Mouse (Mus musculus) intestine, embryonic 16.5 days (tissue): ENCODE data around the gene Cass4. TPM values are rescaled to one million over a fixed set of nuclear protein-coding genes. Genes with fewer than 3 reads are reported as not detected.

Source experiments
- ATAC-seq: fragments of 200-750 bp; cut with Nextera tagmentation; 2 replicates; pipeline ENCODE4 v1.8.0; 2017; ENCODE audit warnings: moderate TSS enrichment, moderate library complexity
- H3K27ac ChIP-seq: fragments of 300-500 bp; sonication (generic); 2 replicates; pipeline ENCODE4 v1.5.1; 2014; ENCODE audit warnings: mild to moderate bottlenecking, low read length
- H3K27me3 ChIP-seq: fragments of 300-500 bp; sonication (generic); replicated peaks from 2 replicates; pipeline ENCODE4 v1.6.1; 2014; ENCODE audit warnings: low read length, control low read depth, mixed read lengths; ENCODE audit not compliant: control insufficient read depth, insufficient read depth
- H3K36me3 ChIP-seq: fragments of 300-500 bp; sonication (generic); 2 replicates; pipeline ENCODE4 v1.6.1; 2014; ENCODE audit warnings: low read length, control low read depth; ENCODE audit not compliant: control insufficient read depth, insufficient read depth
- H3K4me1 ChIP-seq: fragments of 300-500 bp; sonication (generic); 2 replicates; pipeline ENCODE4 v1.6.1; 2014; ENCODE audit warnings: low read length, control low read depth, mixed read lengths; ENCODE audit not compliant: control insufficient read depth, insufficient read depth
- H3K4me2 ChIP-seq: fragments of 300-500 bp; sonication (generic); 2 replicates; pipeline ENCODE4 v1.6.1; 2014; ENCODE audit warnings: low read depth, low read length, control low read depth
- H3K4me3 ChIP-seq: fragments of 300-500 bp; sonication (generic); 2 replicates; pipeline ENCODE4 v1.5.1; 2014; ENCODE audit warnings: mild to moderate bottlenecking, low read length
- H3K9ac ChIP-seq: fragments of 300-500 bp; sonication (generic); 2 replicates; pipeline ENCODE4 v1.6.1; 2014; ENCODE audit warnings: low read depth, low read length
- H3K9me3 ChIP-seq: fragments of 300-500 bp; sonication (generic); 2 replicates; pipeline ENCODE4 v1.6.1; 2016; ENCODE audit warnings: low read length, control low read depth; ENCODE audit not compliant: control insufficient read depth
- WGBS: fragments of 180-500 bp; shearing (Covaris S2); extraction: QIAGEN DNeasy Blood & Tissue Kit; methylation state at CpG from one replicate; pipeline ENCODE4 v1.1.7; 2014; 5-methylcytosine and 5-hydroxymethylcytosine counted together
- polyA plus RNA-seq: library from polyadenylated mRNA; unstranded; fragments of >200 nt; fragmentation: Nextera tagmentation; extraction: Ambion mirVana; gene quantifications from 2 replicates; pipeline ENCODE4 v1.2.1, GENCODE M21; 2015

Gene Cass4
- 0.17 and 0.21 TPM in 2 replicates for polyA plus RNA-seq

- WGBS = 34% methylated on average over 13 of the region's 13 CpGs
These were observed at the start of gene Cass4 for GRCm38 (mm10) chr2:172393391-172394051. Cass4 (plus strand) TSS chr2:172393794.

GRCm38 (mm10) chr2:172344669-172345068, 48.9 kb upstream of the Cass4 start:
- no peaks in the 10 kb centered on the region for H3K36me3 ChIP-seq
- H3K4me1 ChIP-seq = peaks cover 16% of the 10 kb centered on the region
- peak overlapping the region; percentile 15; the same call in 1 of the 2 replicates for H3K4me3 ChIP-seq
- H3K27me3 ChIP-seq = no peaks in the 10 kb centered on the region
- H3K27ac ChIP-seq = peak overlapping the region; percentile 20; the same call in 1 of the 2 replicates
- no peaks in the 10 kb centered on the region for H3K9me3 ChIP-seq
- H3K9ac ChIP-seq = no peak overlapping the region
- 35% methylated on average over 5 of the region's 5 CpGs for WGBS
- peak overlapping the region; percentile 42 for H3K4me2 ChIP-seq
- ATAC-seq = no peak

More at GRCm38 (mm10) chr2:172393391-172394051, at the start of gene Cass4:
- H3K36me3 ChIP-seq = no peaks in the 10 kb centered on the region
- no peaks in the 10 kb centered on the region for H3K27me3 ChIP-seq
- no peak; the same call in 1 of the 2 replicates for ATAC-seq
- no peak within 1 kb of the TSS for H3K4me3 ChIP-seq
- no peak within 1 kb of the TSS for H3K27ac ChIP-seq
- peak within 1 kb of the TSS; percentile 28 for H3K4me2 ChIP-seq
- no peak within 1 kb of the TSS for H3K9ac ChIP-seq
- no peaks in the 10 kb centered on the region for H3K4me1 ChIP-seq
- H3K9me3 ChIP-seq = no peaks in the 10 kb centered on the region

GRCm38 (mm10) chr2:172345258-172345738, 48.3 kb upstream of the Cass4 start, which contains the start of gene Fam210b:
Fam210b (plus strand) TSS chr2:172345565.
- H3K4me3 ChIP-seq = peak within 1 kb of the TSS; percentile 59
- no peaks in the 10 kb centered on the region for H3K36me3 ChIP-seq
- H3K9ac ChIP-seq = peak within 1 kb of the TSS; percentile 69
- peak within 1 kb of the TSS; percentile 90 for H3K4me2 ChIP-seq
- under 1% methylated on average over 34 of the region's 35 CpGs for WGBS
- H3K9me3 ChIP-seq = no peaks in the 10 kb centered on the region
- peaks cover 16% of the 10 kb centered on the region for H3K4me1 ChIP-seq
- peak; percentile 96 for ATAC-seq
- H3K27ac ChIP-seq = peak within 1 kb of the TSS; percentile 20; the same call in 1 of the 2 replicates
- H3K27me3 ChIP-seq = no peaks in the 10 kb centered on the region

- H3K27ac ChIP-seq = no peak overlapping the region
- ATAC-seq = peak; percentile 3
These were observed 47.3 kb upstream of the Cass4 start for GRCm38 (mm10) chr2:172346034-172346929.

GRCm38 (mm10) chr2:172346933-172347611, 46.5 kb upstream of the Cass4 start:
- Histone ChIP-seq H3K4me2 (peak overlapping the region; percentile 90; the same call in 1 of the 2 replicates), H3K9ac (no peak overlapping the region), H3K27ac (no peak overlapping the region), H3K4me1 (peaks cover 16% of the 10 kb centered on the region), H3K36me3 (no peaks in the 10 kb centered on the region), H3K4me3 (no peak overlapping the region; the same call in 1 of the 2 replicates), H3K27me3 (no peaks in the 10 kb centered on the region), H3K9me3 (no peaks in the 10 kb centered on the region)
- 69% methylated on average over 8 of the region's 8 CpGs for WGBS
- no peak for ATAC-seq

More at GRCm38 (mm10) chr2:172346034-172346929, 47.3 kb upstream of the Cass4 start:
- no peaks in the 10 kb centered on the region for H3K36me3 ChIP-seq
- peak overlapping the region; percentile 59 for H3K4me3 ChIP-seq
- peak overlapping the region; percentile 69 for H3K9ac ChIP-seq
- peak overlapping the region; percentile 90 for H3K4me2 ChIP-seq
- H3K4me1 ChIP-seq = peaks cover 16% of the 10 kb centered on the region
- no peaks in the 10 kb centered on the region for H3K27me3 ChIP-seq
- H3K9me3 ChIP-seq = no peaks in the 10 kb centered on the region
- 10% methylated on average over 31 of the region's 31 CpGs for WGBS

GRCm38 (mm10) chr2:172348297-172348950, 45.2 kb upstream of the Cass4 start:
- peak overlapping the region; percentile 29; the same call in 1 of the 2 replicates for H3K27ac ChIP-seq
- H3K27me3 ChIP-seq = no peaks in the 10 kb centered on the region
- H3K4me2 ChIP-seq = no peak overlapping the region
- 0 out of 2 replicates have a peak, but pooled peaks cover 4% of the 10 kb centered on the region for H3K36me3 ChIP-seq
- H3K4me3 ChIP-seq = no peak overlapping the region
- no peak overlapping the region for H3K9ac ChIP-seq
- ATAC-seq = no peak
- H3K4me1 ChIP-seq = peaks cover 16% of the 10 kb centered on the region
- H3K9me3 ChIP-seq = no peaks in the 10 kb centered on the region
- 35% methylated on average over 3 of the region's 3 CpGs for WGBS

GRCm38 (mm10) chr2:172349776-172350175, 43.8 kb upstream of the Cass4 start:
- Histone ChIP-seq H3K36me3 (0 out of 2 replicates have a peak, but pooled peaks cover 4% of the 10 kb centered on the region), H3K27ac (no peak overlapping the region), H3K27me3 (no peaks in the 10 kb centered on the region), H3K4me3 (no peak overlapping the region), H3K9me3 (no peaks in the 10 kb centered on the region), H3K4me1 (peaks cover 13% of the 10 kb centered on the region), H3K9ac (no peak overlapping the region), H3K4me2 (no peak overlapping the region)
- ATAC-seq = no peak
- 75% methylated on average over 14 of the region's 14 CpGs for WGBS

GRCm38 (mm10) chr2:172350773-172351172, 42.8 kb upstream of the Cass4 start:
- Histone ChIP-seq H3K27ac (no peak overlapping the region), H3K9me3 (no peaks in the 10 kb centered on the region), H3K4me3 (no peak overlapping the region), H3K4me2 (no peak overlapping the region), H3K27me3 (no peaks in the 10 kb centered on the region), H3K36me3 (0 out of 2 replicates have a peak, but pooled peaks cover 4% of the 10 kb centered on the region), H3K9ac (no peak overlapping the region), H3K4me1 (peaks cover 11% of the 10 kb centered on the region)
- 60% methylated on average over 8 of the region's 8 CpGs for WGBS
- no peak for ATAC-seq
